Mouse (Mus musculus) heart, embryonic 15.5 days (tissue): Measurements from ENCODE around the gene Pard3b. TPM values are rescaled to one million over a fixed set of nuclear protein-coding genes. Genes with fewer than 3 reads are reported as not detected.

Source experiments
- ATAC-seq: fragments of 200-750 bp; cut with Nextera tagmentation; replicated peaks from 2 replicates; pipeline ENCODE4 v1.8.0; 2017; ENCODE audit warnings: low read depth, moderate TSS enrichment; ENCODE audit not compliant: insufficient number of reproducible peaks, insufficient read depth, low FRiP score
- H3K27ac ChIP-seq: fragments of 300-500 bp; sonication (generic); 2 replicates; pipeline ENCODE4 v1.5.1; 2015; ENCODE audit warnings: mild to moderate bottlenecking, inconsistent platforms
- H3K27me3 ChIP-seq: fragments of 300-500 bp; sonication (generic); 2 replicates; pipeline ENCODE4 v1.6.1; 2015; ENCODE audit warnings: inconsistent platforms
- H3K36me3 ChIP-seq: fragments of 300-500 bp; sonication (generic); 2 replicates; pipeline ENCODE4 v1.6.1; 2015; ENCODE audit warnings: mild to moderate bottlenecking, inconsistent platforms
- H3K4me1 ChIP-seq: fragments of 300-500 bp; sonication (generic); replicated peaks from 2 replicates; pipeline ENCODE4 v1.6.1; 2015; ENCODE audit warnings: inconsistent platforms
- H3K4me2 ChIP-seq: fragments of 300-500 bp; sonication (generic); 2 replicates; pipeline ENCODE4 v1.6.1; 2015; ENCODE audit warnings: inconsistent platforms, mild to moderate bottlenecking, moderate library complexity
- H3K4me3 ChIP-seq: fragments of 300-500 bp; sonication (generic); 2 replicates; pipeline ENCODE4 v1.5.1; 2015; ENCODE audit warnings: mild to moderate bottlenecking, inconsistent platforms
- H3K9ac ChIP-seq: fragments of 300-500 bp; sonication (generic); 2 replicates; pipeline ENCODE4 v1.6.1; 2015; ENCODE audit warnings: mild to moderate bottlenecking, inconsistent platforms
- H3K9me3 ChIP-seq: fragments of 300-500 bp; sonication (generic); replicated peaks from 2 replicates; pipeline ENCODE4 v1.6.1; 2016; ENCODE audit warnings: inconsistent platforms
- WGBS: fragments of 180-500 bp; shearing (Covaris S2); methylation state at CpG from one replicate; pipeline ENCODE4 v1.1.7; 2015; ENCODE audit warnings: mixed read lengths; 5-methylcytosine and 5-hydroxymethylcytosine counted together
- polyA plus RNA-seq: library from polyadenylated mRNA; unstranded; fragments of >200 nt; fragmentation: Nextera tagmentation; extraction: Ambion mirVana; gene quantifications from 2 replicates; pipeline ENCODE4 v1.2.1, GENCODE M21; 2015

Gene Pard3b
- polyA plus RNA-seq, 1 experiment from 2014 or later, result 14.2 TPM

GRCm38 (mm10) chr1:62631511-62632305, 993.1 kb downstream of the Pard3b start:
- H3K4me2 ChIP-seq, result no peak overlapping the region
- H3K27ac ChIP-seq, result peak overlapping the region; percentile 24; the same call in 1 of the 2 replicates
- no peaks in the 10 kb centered on the region for H3K27me3 ChIP-seq
- H3K4me3 ChIP-seq, result no peak overlapping the region
- H3K9ac ChIP-seq, result no peak overlapping the region
- no peak for ATAC-seq
- H3K9me3 ChIP-seq, result no peaks in the 10 kb centered on the region
- 41% methylated on average over 10 of the region's 10 CpGs for WGBS
- H3K36me3 ChIP-seq, result no peaks in the 10 kb centered on the region
- H3K4me1 ChIP-seq, result peaks cover 14% of the 10 kb centered on the region; the same call in 1 of the 2 replicates

- no peaks in the 10 kb centered on the region for H3K36me3 ChIP-seq
- no peaks in the 10 kb centered on the region for H3K27me3 ChIP-seq
- no peak overlapping the region for H3K9ac ChIP-seq
- no peak overlapping the region for H3K4me3 ChIP-seq
- no peak overlapping the region for H3K4me2 ChIP-seq
- 91% methylated on average over 2 of the region's 2 CpGs for WGBS
- H3K4me1 ChIP-seq, result peaks cover 14% of the 10 kb centered on the region; the same call in 1 of the 2 replicates
- no peak for ATAC-seq
- no peaks in the 10 kb centered on the region for H3K9me3 ChIP-seq
- no peak overlapping the region for H3K27ac ChIP-seq
Measured at GRCm38 (mm10) chr1:62632886-62633285, 994.3 kb downstream of the Pard3b start.

DNA sequence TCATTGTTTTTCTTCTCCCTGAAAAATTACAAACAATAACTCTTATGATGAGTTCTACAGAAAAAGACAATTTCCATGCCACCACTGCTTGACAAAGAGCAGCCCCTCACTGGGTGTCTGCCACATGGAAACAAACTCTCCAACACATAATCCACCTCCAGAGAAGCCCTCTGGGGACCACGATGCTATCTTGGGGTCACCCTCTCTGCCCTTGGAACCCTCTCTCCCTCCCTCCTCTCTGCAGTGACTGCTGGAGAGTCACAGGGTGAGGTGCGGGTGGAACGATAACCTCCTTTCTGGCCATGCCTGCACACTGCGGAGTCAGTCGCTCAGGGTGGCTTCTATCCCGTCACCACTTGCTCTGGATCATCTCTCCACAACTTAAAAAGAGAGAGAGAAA, 996.6 kb downstream of the Pard3b start:
- H3K9me3 ChIP-seq, result no peaks in the 10 kb centered on the region
- no peak overlapping the region for H3K9ac ChIP-seq
- whole genome bisulfite sequencing, result 25% methylated on average over 6 of the region's 6 CpGs
- H3K4me3 ChIP-seq, result no peak overlapping the region
- peaks cover 11% of the 10 kb centered on the region; the same call in 1 of the 2 replicates for H3K4me1 ChIP-seq
- no peak overlapping the region for H3K4me2 ChIP-seq
- no peak for ATAC-seq
- no peaks in the 10 kb centered on the region for H3K36me3 ChIP-seq
- H3K27me3 ChIP-seq, result no peaks in the 10 kb centered on the region
- no peak overlapping the region for H3K27ac ChIP-seq

DNA sequence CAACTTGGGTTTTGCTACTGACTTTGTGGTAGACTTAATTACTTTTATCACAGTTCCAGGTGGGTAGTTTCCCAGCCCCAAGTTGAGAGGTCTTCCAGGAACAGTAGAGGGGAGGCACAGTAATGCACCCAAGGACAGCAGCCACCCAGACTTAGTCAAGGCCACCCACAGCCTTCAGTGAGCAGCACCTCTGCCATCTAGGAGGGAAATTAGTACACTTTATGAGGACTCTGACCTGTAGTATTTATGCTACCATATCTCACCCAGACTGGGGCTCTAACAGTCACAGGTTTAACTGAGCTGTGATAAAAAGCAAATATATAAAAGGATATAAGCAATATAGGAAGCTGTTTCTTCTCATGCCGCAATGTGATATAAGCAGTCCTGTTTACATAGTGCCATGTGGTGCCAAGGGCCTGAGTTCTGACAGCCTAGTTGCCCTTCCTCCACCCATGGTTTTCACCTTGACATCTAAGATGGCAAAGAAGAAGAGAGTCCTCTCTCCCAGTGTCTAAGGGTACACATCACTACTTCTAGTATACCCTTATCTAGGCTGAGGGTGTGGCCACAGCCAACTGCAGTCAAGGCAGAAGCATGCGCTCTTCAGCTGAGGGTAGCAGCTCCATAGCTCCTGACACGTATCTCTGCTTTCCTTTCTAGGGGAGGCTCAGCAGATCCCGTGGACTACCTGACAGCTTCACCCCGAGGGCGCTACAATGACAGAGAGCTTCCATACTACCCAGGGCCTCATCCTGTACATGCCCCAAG, 998.5 kb downstream of the Pard3b start:
- H3K9ac ChIP-seq, result no peak overlapping the region
- no peak overlapping the region for H3K27ac ChIP-seq
- no peaks in the 10 kb centered on the region for H3K36me3 ChIP-seq
- no peak overlapping the region for H3K4me3 ChIP-seq
- no peaks in the 10 kb centered on the region for H3K27me3 ChIP-seq
- H3K4me1 ChIP-seq, result peaks cover 3% of the 10 kb centered on the region; the same call in 1 of the 2 replicates
- WGBS, result 84% methylated on average over 6 of the region's 6 CpGs
- ATAC-seq, result no peak
- no peaks in the 10 kb centered on the region for H3K9me3 ChIP-seq
- no peak overlapping the region for H3K4me2 ChIP-seq

DNA sequence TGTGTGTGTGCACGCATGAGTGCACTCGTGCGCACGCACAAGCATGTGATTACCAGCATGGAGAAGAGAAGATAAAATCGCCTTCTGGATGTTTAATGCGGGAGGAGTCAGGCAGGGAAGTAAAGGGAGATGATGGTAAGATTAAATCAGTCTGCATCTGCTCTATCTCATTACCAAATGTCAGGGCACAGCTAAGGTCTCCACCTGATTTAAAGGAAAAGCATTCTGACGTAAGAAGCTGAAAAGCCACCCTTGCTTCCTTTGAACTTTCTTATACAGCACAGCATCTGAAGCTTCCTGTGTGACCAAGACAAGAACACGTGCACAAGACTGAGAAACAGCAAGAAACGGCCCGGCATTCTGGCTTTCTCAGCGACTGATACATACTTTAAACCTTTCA, 1000.4 kb downstream of the Pard3b start:
- Histone ChIP-seq H3K4me2 (no peak overlapping the region), H3K4me3 (no peak overlapping the region), H3K9me3 (no peaks in the 10 kb centered on the region), H3K27me3 (no peaks in the 10 kb centered on the region), H3K27ac (no peak overlapping the region), H3K9ac (no peak overlapping the region), H3K4me1 (peaks cover 3% of the 10 kb centered on the region; the same call in 1 of the 2 replicates), H3K36me3 (no peaks in the 10 kb centered on the region)
- ATAC-seq, result no peak
- WGBS, result 88% methylated on average over 11 of the region's 11 CpGs

DNA sequence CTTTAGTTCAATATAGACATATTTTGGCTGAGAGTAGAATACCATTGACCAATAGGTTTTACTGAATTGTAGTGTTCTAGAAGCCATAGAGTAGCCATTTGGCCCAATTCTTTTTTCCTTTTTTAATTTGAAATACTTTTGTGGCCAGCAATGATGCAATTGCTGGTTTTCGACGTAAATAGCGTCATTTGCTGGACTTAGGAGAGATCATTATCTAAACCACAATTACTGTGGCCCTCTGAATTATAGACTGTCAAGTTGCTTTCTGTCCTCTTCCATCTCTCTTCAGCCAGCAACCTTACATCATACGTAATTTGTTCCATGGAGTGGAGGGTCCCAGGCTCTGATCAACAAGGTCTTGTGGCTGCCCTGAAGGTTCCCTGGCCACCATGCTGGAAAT, 1000.8 kb downstream of the Pard3b start:
- Histone ChIP-seq H3K27ac (no peak overlapping the region), H3K27me3 (no peaks in the 10 kb centered on the region), H3K9me3 (no peaks in the 10 kb centered on the region), H3K4me1 (peaks cover 3% of the 10 kb centered on the region; the same call in 1 of the 2 replicates), H3K4me2 (no peak overlapping the region), H3K9ac (no peak overlapping the region), H3K36me3 (no peaks in the 10 kb centered on the region), H3K4me3 (no peak overlapping the region)
- no peak for ATAC-seq
- 87% methylated on average over 4 of the region's 4 CpGs for WGBS

- no peak overlapping the region for H3K4me2 ChIP-seq
- H3K9ac ChIP-seq, result no peak overlapping the region
- no peaks in the 10 kb centered on the region for H3K36me3 ChIP-seq
- WGBS, result 81% methylated on average over 8 of the region's 8 CpGs
- peaks cover 7% of the 10 kb centered on the region for H3K4me1 ChIP-seq
- no peak overlapping the region for H3K27ac ChIP-seq
- no peak overlapping the region for H3K4me3 ChIP-seq
- H3K27me3 ChIP-seq, result no peaks in the 10 kb centered on the region
- ATAC-seq, result no peak
- H3K9me3 ChIP-seq, result no peaks in the 10 kb centered on the region
Measured at GRCm38 (mm10) chr1:62644631-62645278, 1006.1 kb downstream of the Pard3b start.

DNA sequence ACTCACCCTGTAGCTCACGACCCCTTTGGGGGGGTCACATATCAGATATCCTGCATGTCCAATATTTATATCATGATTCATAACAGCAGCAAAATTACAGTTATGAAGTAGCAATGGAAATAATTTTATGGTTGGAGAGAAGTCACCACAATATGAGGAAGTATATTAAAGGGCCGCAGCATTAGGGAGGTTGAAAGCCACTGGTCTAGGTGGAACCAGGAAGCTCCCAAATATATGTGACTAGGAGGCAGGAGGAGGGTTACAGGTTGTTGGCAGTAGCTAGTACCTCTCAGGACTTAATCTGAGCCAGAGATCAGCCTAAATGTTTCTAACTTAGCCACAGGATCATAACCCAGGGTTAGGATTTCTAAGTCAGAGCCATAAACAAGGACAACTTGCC, 1008.2 kb downstream of the Pard3b start:
- WGBS, result 81% methylated on average over 2 of the region's 2 CpGs
- Histone ChIP-seq H3K27me3 (no peaks in the 10 kb centered on the region), H3K27ac (no peak overlapping the region), H3K4me3 (no peak overlapping the region), H3K9me3 (no peaks in the 10 kb centered on the region), H3K9ac (no peak overlapping the region), H3K4me1 (peaks cover 7% of the 10 kb centered on the region), H3K4me2 (no peak overlapping the region), H3K36me3 (no peaks in the 10 kb centered on the region)
- no peak for ATAC-seq

DNA sequence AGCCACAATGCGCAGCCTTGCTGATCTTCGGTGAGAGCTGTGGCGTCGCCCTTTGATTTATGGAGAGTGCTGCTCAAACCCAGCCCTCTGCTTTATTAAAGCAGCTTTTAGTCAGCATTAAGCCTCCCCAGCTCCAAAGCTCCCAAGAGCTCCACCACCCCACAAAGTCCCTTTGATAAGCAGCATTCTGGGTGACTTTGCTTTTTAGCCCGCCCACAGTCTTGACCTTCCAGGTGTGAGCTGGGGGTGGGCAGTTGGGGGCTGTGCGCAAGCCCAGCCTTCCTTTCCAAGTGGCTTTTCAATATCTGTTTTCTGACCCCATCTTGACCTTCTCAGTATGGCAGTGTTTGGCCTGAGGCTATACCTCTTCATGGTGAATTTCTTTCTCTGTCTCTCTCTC, 1009.5 kb downstream of the Pard3b start:
- H3K27ac ChIP-seq, result no peak overlapping the region
- H3K27me3 ChIP-seq, result no peaks in the 10 kb centered on the region
- H3K4me3 ChIP-seq, result no peak overlapping the region
- no peaks in the 10 kb centered on the region for H3K36me3 ChIP-seq
- 44% methylated on average over 6 of the region's 6 CpGs for WGBS
- peaks cover 7% of the 10 kb centered on the region for H3K4me1 ChIP-seq
- peak overlapping the region; percentile 9; the same call in 1 of the 2 replicates for H3K4me2 ChIP-seq
- no peak overlapping the region for H3K9ac ChIP-seq
- no peaks in the 10 kb centered on the region for H3K9me3 ChIP-seq
- ATAC-seq, result no peak

- 47% methylated on average over 5 of the region's 5 CpGs for WGBS
- Histone ChIP-seq H3K27me3 (no peaks in the 10 kb centered on the region), H3K36me3 (no peaks in the 10 kb centered on the region), H3K4me1 (peaks cover 7% of the 10 kb centered on the region), H3K4me2 (no peak overlapping the region), H3K4me3 (no peak overlapping the region), H3K9ac (no peak overlapping the region), H3K27ac (no peak overlapping the region), H3K9me3 (no peaks in the 10 kb centered on the region)
- ATAC-seq, result no peak
Measured at GRCm38 (mm10) chr1:62648591-62648990, 1010.0 kb downstream of the Pard3b start.

DNA sequence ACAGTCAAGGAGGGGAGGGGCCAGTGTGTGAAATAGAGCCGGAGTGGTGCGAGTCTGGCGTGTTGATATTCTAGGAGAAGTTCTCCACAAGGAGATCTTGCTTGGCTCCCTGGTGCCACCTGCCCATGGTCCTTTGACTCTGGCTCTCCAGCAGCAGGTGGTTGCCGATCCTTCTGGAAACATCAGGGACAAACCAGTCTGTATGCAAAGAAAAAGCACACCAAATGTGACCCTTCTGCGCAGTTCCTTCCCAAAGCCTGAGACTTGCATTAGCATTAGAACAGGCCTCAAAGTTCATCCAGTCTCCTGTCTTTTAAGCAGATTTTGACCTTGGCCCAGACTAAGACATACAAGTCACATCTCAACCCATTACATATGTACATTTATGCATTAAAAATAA, 1011.9 kb downstream of the Pard3b start:
- H3K4me1 ChIP-seq, result peaks cover 7% of the 10 kb centered on the region
- no peak overlapping the region for H3K27ac ChIP-seq
- H3K4me3 ChIP-seq, result no peak overlapping the region
- no peaks in the 10 kb centered on the region for H3K27me3 ChIP-seq
- no peaks in the 10 kb centered on the region for H3K36me3 ChIP-seq
- no peak for ATAC-seq
- WGBS, result 79% methylated on average over 5 of the region's 5 CpGs
- no peak overlapping the region for H3K4me2 ChIP-seq
- H3K9me3 ChIP-seq, result no peaks in the 10 kb centered on the region
- H3K9ac ChIP-seq, result no peak overlapping the region
